Mouse (Mus musculus) CH12.LX (cell line): ENCODE results near the gene Scrn2.

Experiments used
- CTCF ChIP-seq, 2 experiments: IDR thresholded peaks in 1 of 2; conservative IDR thresholded peaks in 1 of 2; 2 replicates each; pipeline ENCODE4 v1.5.1; 2011 to 2012; ENCODE audit warnings: low read depth in 2 of 2, low read length in 2 of 2, improper control_type of control experiment in 1 of 2, inconsistent platforms in 1 of 2, mild to moderate bottlenecking in 1 of 2, moderate library complexity in 1 of 2
- MYC ChIP-seq: IDR thresholded peaks from 2 replicates; pipeline ENCODE4 v1.6.1; 2011; ENCODE audit warnings: low read depth, mild to moderate bottlenecking, improper control_type of control experiment, low read length
- POLR2AphosphoS2 ChIP-seq: IDR thresholded peaks from 2 replicates; pipeline ENCODE4 v1.6.1; 2011; ENCODE audit warnings: low read depth, low read length, improper control_type of control experiment
- RAD21 ChIP-seq: IDR thresholded peaks from 2 replicates; pipeline ENCODE4 v1.6.1; 2011; ENCODE audit warnings: low read depth, mild to moderate bottlenecking, low read length, improper control_type of control experiment, moderate library complexity
- SIN3A ChIP-seq: IDR thresholded peaks from 2 replicates; pipeline ENCODE4 v1.6.1; 2012; ENCODE audit warnings: low read length, improper control_type of control experiment, inconsistent platforms
- TCF12 ChIP-seq: IDR thresholded peaks from 2 replicates; pipeline ENCODE4 v1.6.1; 2014; ENCODE audit warnings: low read depth, mild to moderate bottlenecking, inconsistent platforms, low read length, improper control_type of control experiment
- ZC3H11A ChIP-seq: IDR thresholded peaks from 2 replicates; pipeline ENCODE4 v1.6.1; 2012; ENCODE audit warnings: low read depth, mild to moderate bottlenecking, inconsistent platforms, low read length, improper control_type of control experiment

- TF ChIP-seq RAD21 (no peak), CTCF (conservative IDR thresholded peaks at IDR 0.05 in 1 of 2, IDR thresholded peaks at IDR 0.05 in 1 of 2; ENCODE audit: low read depth in 2 of 2, low read length in 2 of 2) (no peak), MYC (no peak), ZC3H11A (no peak), POLR2AphosphoS2 (no peak), SIN3A (no peak), TCF12 (no peak)
Observed at GRCm38 (mm10) chr11:96991501-96991900, 38.2 kb upstream of the Scrn2 start.
